Mouse (Mus musculus) MEL (cell line): ENCODE data around the gene Gm11627. TPM values are rescaled to one million over a fixed set of nuclear protein-coding genes. Genes with fewer than 3 reads are reported as not detected.

Experiments
- DNase-seq: peaks from one replicate; pipeline ENCODE4 v3.0.0; 2011; ENCODE audit warnings: low read depth, low spot score
- H3K27ac ChIP-seq: 2 replicates; pipeline ENCODE4 v1.5.1; 2012; ENCODE audit warnings: low read depth, mild to moderate bottlenecking, control low read depth, low read length, moderate library complexity; ENCODE audit not compliant: control insufficient read depth
- H3K27me3 ChIP-seq, 2 experiments: fragments of 150-350 bp in 1 of 2; sonication (generic) in 1 of 2; 2 replicates each; pipeline ENCODE4 v1.6.1; 2012; ENCODE audit warnings: low read length in 2 of 2, mild to moderate bottlenecking in 2 of 2, improper control_type of control experiment in 1 of 2, moderate library complexity in 1 of 2; ENCODE audit not compliant: insufficient read depth in 2 of 2, control insufficient read depth in 1 of 2
- H3K36me3 ChIP-seq, 2 experiments: 2 replicates each; pipeline ENCODE4 v1.6.1; 2012 to 2014; ENCODE audit warnings: low read length in 2 of 2, improper control_type of control experiment in 1 of 2, inconsistent platforms in 1 of 2, mild to moderate bottlenecking in 1 of 2; ENCODE audit not compliant: insufficient read depth in 2 of 2, control insufficient read depth in 1 of 2
- H3K4me1 ChIP-seq, 2 experiments: fragments of 150-350 bp in 1 of 2; sonication (generic) in 1 of 2; 2 replicates each; pipeline ENCODE4 v1.6.1; 2012; ENCODE audit warnings: low read length in 2 of 2, improper control_type of control experiment in 1 of 2, mild to moderate bottlenecking in 1 of 2; ENCODE audit not compliant: insufficient read depth in 2 of 2, control insufficient read depth in 1 of 2
- H3K4me3 ChIP-seq, 2 experiments: fragments of 150-350 bp in 1 of 2; sonication (generic) in 1 of 2; 2 replicates each; pipeline ENCODE4 v1.5.1; 2012; ENCODE audit warnings: low read depth in 2 of 2, low read length in 2 of 2, mild to moderate bottlenecking in 2 of 2, moderate library complexity in 2 of 2, control low read depth in 1 of 2, improper control_type of control experiment in 1 of 2; ENCODE audit not compliant: control insufficient read depth in 1 of 2, insufficient read depth in 1 of 2
- H3K79me2 ChIP-seq: 2 replicates; pipeline ENCODE4 v1.6.1; 2012; ENCODE audit warnings: mild to moderate bottlenecking, low read length, moderate library complexity; ENCODE audit not compliant: control insufficient read depth, poor library complexity, insufficient read depth
- H3K9ac ChIP-seq: 2 replicates; pipeline ENCODE4 v1.6.1; 2012; ENCODE audit warnings: low read depth, mild to moderate bottlenecking, control low read depth, low read length, moderate library complexity; ENCODE audit not compliant: control insufficient read depth, poor library complexity, severe bottlenecking
- H3K9me3 ChIP-seq: fragments of 150-350 bp; sonication (generic); replicated peaks from 2 replicates; pipeline ENCODE4 v1.6.1; 2012; ENCODE audit warnings: mild to moderate bottlenecking, low read length, improper control_type of control experiment, moderate library complexity; ENCODE audit not compliant: insufficient read depth
- CHD1 ChIP-seq: IDR thresholded peaks from 2 replicates; pipeline ENCODE4 v1.6.1; 2012; ENCODE audit warnings: low read depth, mild to moderate bottlenecking, inconsistent platforms, low read length, improper control_type of control experiment
- CHD2 ChIP-seq: IDR thresholded peaks from 2 replicates; pipeline ENCODE4 v1.6.1; 2011; ENCODE audit warnings: low read length, improper control_type of control experiment
- CTCF ChIP-seq, 3 experiments: IDR thresholded peaks in 2 of 3; conservative IDR thresholded peaks in 1 of 3; 2 replicates each; pipeline ENCODE4 v1.5.1; 2011 to 2012; ENCODE audit warnings: low read length in 3 of 3, low read depth in 2 of 3, mild to moderate bottlenecking in 2 of 3, improper control_type of control experiment in 1 of 3, inconsistent platforms in 1 of 3, mixed read lengths in 1 of 3, moderate library complexity in 1 of 3; ENCODE audit not compliant: control insufficient read depth in 1 of 3, insufficient read depth in 1 of 3, poor library complexity in 1 of 3, severe bottlenecking in 1 of 3
- EP300 ChIP-seq, 2 experiments: IDR thresholded peaks; 2 replicates each; pipeline ENCODE4 v1.6.1; 2011; ENCODE audit warnings: improper control_type of control experiment in 2 of 2, low read length in 2 of 2, low read depth in 1 of 2, mild to moderate bottlenecking in 1 of 2
- ETS1 ChIP-seq: IDR thresholded peaks from 2 replicates; pipeline ENCODE4 v1.6.1; 2012; ENCODE audit warnings: low read depth, mild to moderate bottlenecking, inconsistent platforms, low read length, improper control_type of control experiment, moderate library complexity
- GABPA ChIP-seq: IDR thresholded peaks from 2 replicates; pipeline ENCODE4 v1.6.1; 2012; ENCODE audit warnings: low read depth, mild to moderate bottlenecking, inconsistent platforms, low read length, improper control_type of control experiment, moderate library complexity
- GATA1 ChIP-seq: IDR thresholded peaks from 2 replicates; pipeline ENCODE4 v1.6.1; 2011; ENCODE audit warnings: low read depth, low read length, improper control_type of control experiment
- JUND ChIP-seq: IDR thresholded peaks from 2 replicates; pipeline ENCODE4 v1.6.1; 2011; ENCODE audit warnings: low read depth, mild to moderate bottlenecking, improper control_type of control experiment, low read length
- MAZ ChIP-seq: IDR thresholded peaks from 2 replicates; pipeline ENCODE4 v1.6.1; 2012; ENCODE audit warnings: low read depth, mild to moderate bottlenecking, inconsistent platforms, low read length, improper control_type of control experiment
- MXI1 ChIP-seq: IDR thresholded peaks from 2 replicates; pipeline ENCODE4 v1.6.1; 2011; ENCODE audit warnings: mild to moderate bottlenecking, low read depth, low read length, improper control_type of control experiment
- MYB ChIP-seq: IDR thresholded peaks from 2 replicates; pipeline ENCODE4 v1.6.1; 2011; ENCODE audit warnings: mild to moderate bottlenecking, low read depth, low read length, improper control_type of control experiment
- POLR2A ChIP-seq, 2 experiments: IDR thresholded peaks; 2 replicates each; pipeline ENCODE4 v1.6.1; 2011 to 2012; ENCODE audit warnings: low read length in 2 of 2, mild to moderate bottlenecking in 2 of 2, control low read depth in 1 of 2, improper control_type of control experiment in 1 of 2, low read depth in 1 of 2, moderate library complexity in 1 of 2; ENCODE audit not compliant: control insufficient read depth in 1 of 2, insufficient read depth in 1 of 2, poor library complexity in 1 of 2
- POLR2AphosphoS2 ChIP-seq: IDR thresholded peaks from 2 replicates; pipeline ENCODE4 v1.6.1; 2011; ENCODE audit warnings: low read length, improper control_type of control experiment
- RAD21 ChIP-seq: IDR thresholded peaks from 2 replicates; pipeline ENCODE4 v1.6.1; 2011; ENCODE audit warnings: mild to moderate bottlenecking, low read depth, low read length, improper control_type of control experiment
- RCOR1 ChIP-seq: IDR thresholded peaks from 2 replicates; pipeline ENCODE4 v1.6.1; 2012; ENCODE audit warnings: low read depth, mild to moderate bottlenecking, inconsistent platforms, low read length, improper control_type of control experiment
- SIN3A ChIP-seq: IDR thresholded peaks from 2 replicates; pipeline ENCODE4 v1.6.1; 2012; ENCODE audit warnings: low read length, improper control_type of control experiment, inconsistent platforms
- SMC3 ChIP-seq: IDR thresholded peaks from 2 replicates; pipeline ENCODE4 v1.6.1; 2011; ENCODE audit warnings: low read depth, low read length, improper control_type of control experiment
- TCF12 ChIP-seq: IDR thresholded peaks from 2 replicates; pipeline ENCODE4 v1.6.1; 2014; ENCODE audit warnings: low read depth, mild to moderate bottlenecking, inconsistent platforms, low read length, improper control_type of control experiment, moderate library complexity
- UBTF ChIP-seq: IDR thresholded peaks from 2 replicates; pipeline ENCODE4 v1.6.1; 2012; ENCODE audit warnings: low read depth, mild to moderate bottlenecking, inconsistent platforms, low read length, improper control_type of control experiment, moderate library complexity, borderline replicate concordance; ENCODE audit not compliant: insufficient read depth
- USF1 ChIP-seq: IDR thresholded peaks from 2 replicates; pipeline ENCODE4 v1.6.1; 2014; ENCODE audit warnings: low read depth, mild to moderate bottlenecking, inconsistent platforms, low read length, improper control_type of control experiment, moderate library complexity
- USF2 ChIP-seq, 2 experiments: IDR thresholded peaks; 2 replicates each; pipeline ENCODE4 v1.6.1; 2011 to 2012; ENCODE audit warnings: improper control_type of control experiment in 2 of 2, low read length in 2 of 2, borderline replicate concordance in 1 of 2, inconsistent platforms in 1 of 2, low read depth in 1 of 2, mild to moderate bottlenecking in 1 of 2; ENCODE audit not compliant: insufficient read depth in 1 of 2
- ZC3H11A ChIP-seq: IDR thresholded peaks from 2 replicates; pipeline ENCODE4 v1.6.1; 2012; ENCODE audit warnings: low read depth, mild to moderate bottlenecking, inconsistent platforms, low read length, improper control_type of control experiment
- polyA plus RNA-seq, 2 experiments: library from polyadenylated mRNA; stranded (reverse) in 1 of 2; unstranded in 1 of 2; fragments of >175 nt in 1 of 2; fragments of >200 nt in 1 of 2; gene quantifications; 2 replicates each; pipeline versions ENCODE4 v1.2.1 to v1.2.4; 2012; ENCODE audit warnings: low replicate concordance in 2 of 2, low read depth in 1 of 2; ENCODE audit not compliant: insufficient read length in 2 of 2, insufficient read depth in 1 of 2, missing spikeins in 1 of 2
- total RNA-seq: library from RNA; depleted of rRNA; stranded (reverse); fragments of 300-350 nt; gene quantifications from 2 replicates; pipeline ENCODE4 v1.2.3, GENCODE M21; 2012

Gm11627 gene
- total and polyA plus RNA-seq, 3 experiments = 0.13 to 0.35 TPM; not detected in 1

DNA sequence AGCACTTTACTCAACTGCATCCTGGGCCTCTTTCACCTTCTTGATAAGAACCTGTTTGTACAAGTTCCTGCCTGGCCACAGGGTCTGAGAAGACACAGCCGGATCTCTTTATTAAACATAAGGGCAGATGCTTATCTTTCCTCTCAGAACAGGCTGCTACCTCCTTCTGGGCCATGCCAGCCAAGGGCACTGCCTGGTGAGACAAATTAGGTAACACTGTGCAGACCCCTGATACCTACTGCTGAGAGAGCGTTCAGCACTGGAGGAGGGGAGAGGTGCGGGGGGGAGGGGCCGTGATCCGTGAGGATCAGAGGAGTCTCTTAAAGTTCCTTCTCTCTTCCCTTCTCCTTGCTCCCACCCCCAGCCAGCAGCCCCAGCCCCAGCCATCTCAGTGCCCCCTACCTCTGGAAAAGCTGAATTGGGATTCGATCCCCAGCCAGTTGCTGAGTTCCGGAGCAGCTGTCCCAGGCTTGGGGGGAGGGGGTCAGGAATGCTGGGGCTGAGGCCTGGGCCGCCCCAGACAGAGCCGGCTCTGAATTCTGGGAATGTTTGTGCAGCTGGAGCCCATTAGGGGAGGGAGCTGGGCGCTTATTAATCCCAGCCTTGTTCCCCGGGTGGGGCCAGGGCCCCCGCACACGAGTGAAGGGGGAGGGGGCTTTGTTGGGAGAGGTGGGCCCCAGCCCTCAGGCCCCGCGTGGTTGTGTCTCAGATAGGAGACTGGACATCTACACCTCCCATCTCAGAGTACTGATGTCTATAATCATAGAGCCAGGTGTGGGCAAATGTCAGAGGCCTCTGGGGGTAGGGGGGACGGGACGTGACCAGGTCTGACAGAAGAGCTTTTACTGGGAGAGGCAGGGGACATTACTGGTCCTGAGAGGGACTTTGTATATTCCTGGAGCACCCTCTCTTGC lies 44.9 kb upstream of the Gm11627 start:
- Histone ChIP-seq H3K79me2 (no peaks in the 10 kb centered on the region), H3K27me3 (peaks cover 9 to 13% of the 10 kb centered on the region in 2 experiments), H3K4me3 (no peak overlapping the region), H3K27ac (no peak overlapping the region), H3K4me1 (no peaks in the 10 kb centered on the region), H3K9me3 (no peaks in the 10 kb centered on the region), H3K9ac (no peak overlapping the region)
- TF ChIP-seq USF2 (IDR thresholded peaks at IDR 0.05; ENCODE audit: borderline replicate concordance in 1 of 2, insufficient read depth in 1 of 2, low read depth in 1 of 2, low read length in 2 of 2) = no peak
- TF ChIP-seq EP300 (IDR thresholded peaks at IDR 0.05; ENCODE audit: low read depth in 1 of 2, low read length in 2 of 2) = no peak
- no peak for TF ChIP-seq POLR2AphosphoS2
- TF ChIP-seq MAZ = no peak
- TF ChIP-seq SIN3A = no peak
- no peak for TF ChIP-seq JUND
- TF ChIP-seq MXI1 = no peak
- no peak for TF ChIP-seq ZC3H11A
- TF ChIP-seq MYB = no peak
- TF ChIP-seq TCF12 = no peak
- no peak for TF ChIP-seq CTCF (IDR thresholded peaks at IDR 0.05 in 2 of 3, conservative IDR thresholded peaks at IDR 0.05 in 1 of 3; ENCODE audit: control insufficient read depth in 1 of 3, insufficient read depth in 1 of 3, low read depth in 2 of 3, low read length in 3 of 3, poor library complexity in 1 of 3, severe bottlenecking in 1 of 3)
- TF ChIP-seq POLR2A (IDR thresholded peaks at IDR 0.05; ENCODE audit: control insufficient read depth in 1 of 2, insufficient read depth in 1 of 2, low read depth in 1 of 2, low read length in 2 of 2, poor library complexity in 1 of 2) = no peak
- no peak for TF ChIP-seq GABPA
- TF ChIP-seq GATA1 = no peak
- no peak for TF ChIP-seq ETS1
- no peak for TF ChIP-seq CHD2
- no peak for TF ChIP-seq RCOR1
- TF ChIP-seq CHD1 = no peak
- TF ChIP-seq, all 39 proteins: peak for 0
- DNase-seq = no peak
- H3K36me3 ChIP-seq = no peaks in the 10 kb centered on the region

DNA sequence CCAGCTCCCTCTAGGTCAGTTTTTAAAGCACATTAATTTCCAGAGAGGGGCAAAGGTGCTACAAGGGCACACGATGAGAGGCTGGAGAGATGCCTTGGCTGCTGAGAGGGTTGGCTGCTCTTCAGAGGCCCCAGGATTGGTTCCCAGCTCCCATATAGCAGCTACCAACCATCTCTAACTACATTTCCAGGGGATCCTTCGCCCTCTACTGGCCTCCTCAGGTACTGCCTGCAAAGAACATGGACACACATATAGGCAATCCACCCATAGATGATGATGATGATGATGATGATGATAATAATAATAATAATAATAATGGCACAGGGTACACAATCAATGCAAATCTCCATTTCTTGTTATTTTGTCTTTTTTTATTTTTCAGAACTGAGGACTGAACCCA lies 40.2 kb upstream of the Gm11627 start:
- peaks cover 4 to 10% of the 10 kb centered on the region in 2 experiments for H3K27me3 ChIP-seq
- 0 out of 2 replicates have a peak, but pooled peaks have one; percentile 4 for TF ChIP-seq SMC3
- TF ChIP-seq CTCF (IDR thresholded peaks at IDR 0.05 in 2 of 3, conservative IDR thresholded peaks at IDR 0.05 in 1 of 3; ENCODE audit: control insufficient read depth in 1 of 3, insufficient read depth in 1 of 3, low read depth in 2 of 3, low read length in 3 of 3, poor library complexity in 1 of 3, severe bottlenecking in 1 of 3) = peak; percentile 48 to 61 (median 50)
- TF ChIP-seq EP300 (IDR thresholded peaks at IDR 0.05; ENCODE audit: low read depth in 1 of 2, low read length in 2 of 2) = no peak
- TF ChIP-seq USF2 (IDR thresholded peaks at IDR 0.05; ENCODE audit: borderline replicate concordance in 1 of 2, insufficient read depth in 1 of 2, low read depth in 1 of 2, low read length in 2 of 2) = no peak
- TF ChIP-seq RAD21 = peak; percentile 25
- TF ChIP-seq POLR2A (IDR thresholded peaks at IDR 0.05; ENCODE audit: control insufficient read depth in 1 of 2, insufficient read depth in 1 of 2, low read depth in 1 of 2, low read length in 2 of 2, poor library complexity in 1 of 2) = no peak
- TF ChIP-seq UBTF = no peak
- TF ChIP-seq MYB = no peak
- no peak for TF ChIP-seq MXI1
- no peak for TF ChIP-seq USF1
- no peak for TF ChIP-seq SIN3A

More for the DNA sequence above, 40.2 kb upstream of the Gm11627 start:
- Histone ChIP-seq H3K27ac (no peak overlapping the region), H3K9me3 (no peaks in the 10 kb centered on the region), H3K4me3 (no peak overlapping the region), H3K4me1 (no peaks in the 10 kb centered on the region), H3K9ac (no peak overlapping the region), H3K36me3 (no peaks in the 10 kb centered on the region), H3K79me2 (no peaks in the 10 kb centered on the region)
- peak; percentile 46 for DNase-seq
